Mouse (Mus musculus): ENCODE data around the gene Tspan9.

GRCm38 (mm10) chr6:127976695-127977094 lies 166.7 kb downstream of the Tspan9 start:
- TF ChIP-seq CTCF (IDR thresholded peaks at IDR 0.05; ENCODE audit: extremely low read depth, insufficient read depth, insufficient read length, insufficient replicate concordance) = no peak
- no peak for TF ChIP-seq POLR2A (IDR thresholded peaks at IDR 0.05; ENCODE audit: low read depth, low read length)
